Mouse (Mus musculus): ENCODE measurements around the gene Tfb1m.

Gene Tfb1m

DNA sequence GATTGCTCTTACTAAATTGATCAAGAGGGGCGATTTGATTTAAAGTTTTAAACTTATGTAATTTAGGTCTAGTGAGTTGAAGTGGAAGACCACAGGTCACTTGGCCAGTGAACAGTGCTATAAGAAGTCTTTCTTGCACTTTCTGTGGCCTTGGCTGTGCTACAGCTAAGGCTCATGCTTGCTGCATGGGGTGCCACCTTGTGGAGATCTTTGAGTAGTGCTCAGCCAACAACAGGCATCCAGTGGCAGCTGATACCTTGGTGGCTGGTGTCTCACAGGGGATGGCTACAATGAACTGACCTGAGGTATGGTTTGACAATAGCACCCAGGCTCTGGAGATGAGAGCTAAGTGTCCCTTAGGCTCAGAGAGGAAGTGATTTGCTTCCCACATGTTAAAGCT is 47.7 kb downstream of the Tfb1m start:
- DNase-seq, result peak; percentile 66

- no peak for DNase-seq
Measured at GRCm38 (mm10) chr17:3506508-3506907, 51.1 kb downstream of the Tfb1m start.

DNA sequence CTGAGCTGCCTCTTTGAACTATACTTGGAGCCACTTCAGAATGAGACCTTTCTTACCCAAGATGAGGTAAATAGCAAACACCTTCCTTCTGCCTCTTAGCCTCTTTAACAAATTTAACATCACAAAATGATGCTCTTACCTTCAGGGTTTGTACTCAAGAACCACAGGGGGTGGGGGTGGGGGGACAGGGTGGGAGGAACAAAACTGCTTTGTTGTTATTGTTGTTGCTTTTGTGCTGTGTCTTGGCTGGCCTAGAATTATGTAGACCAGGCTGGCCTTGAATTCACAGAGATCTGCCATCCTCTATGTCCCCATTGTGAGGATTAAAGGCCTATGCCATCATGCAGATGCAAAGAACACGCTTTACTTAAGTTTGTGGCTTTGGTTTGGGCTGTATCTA is 51.9 kb downstream of the Tfb1m start:
- DNase-seq, result no peak

- DNase-seq, result no peak
Measured at GRCm38 (mm10) chr17:3500936-3501335, 56.6 kb downstream of the Tfb1m start.

DNA sequence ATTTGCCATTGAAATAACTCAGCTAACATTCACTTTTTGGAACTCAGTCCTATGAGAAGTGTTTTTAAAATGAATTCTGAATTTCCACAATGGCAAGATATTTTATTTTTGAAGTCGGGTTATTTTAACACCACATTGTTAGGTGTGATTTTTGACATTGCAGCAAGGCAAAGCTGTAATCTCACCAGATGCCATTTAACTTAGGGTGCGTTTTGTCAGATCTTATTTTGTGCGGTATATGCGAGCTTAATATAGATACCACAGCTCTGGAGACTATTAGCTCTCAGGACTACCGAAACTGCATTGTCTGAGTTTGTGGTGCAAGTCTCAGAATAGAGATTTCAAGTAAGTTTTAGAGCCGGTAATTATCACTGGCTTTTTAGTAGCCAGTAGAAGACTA is 57.5 kb downstream of the Tfb1m start:
- DNase-seq, result no peak

DNA sequence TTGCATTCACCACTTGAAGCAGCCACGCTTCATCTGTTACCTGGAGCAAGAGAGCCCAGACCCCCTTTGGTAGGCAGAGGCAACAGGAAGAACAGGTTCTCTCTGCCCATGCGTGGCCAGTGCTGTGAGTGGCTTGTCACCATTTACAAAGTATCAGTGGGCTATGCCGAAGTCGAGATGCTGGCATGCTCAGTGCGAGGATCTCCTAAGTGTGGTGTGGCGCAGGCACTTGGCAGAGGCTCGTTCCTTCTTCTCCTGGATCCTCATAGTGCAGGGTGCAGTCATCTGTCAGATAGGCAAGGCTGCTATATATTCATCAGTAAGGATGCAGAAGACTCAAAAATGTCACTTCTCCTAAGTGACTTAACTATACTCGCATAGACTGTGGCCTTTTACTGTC is 58.1 kb downstream of the Tfb1m start:
- no peak for DNase-seq

GRCm38 (mm10) chr17:3498580-3498979 is 59.0 kb downstream of the Tfb1m start:
- peak; percentile 49 for DNase-seq

- no peak for DNase-seq
Measured at GRCm38 (mm10) chr17:3498086-3498485, 59.5 kb downstream of the Tfb1m start.

- DNase-seq, result no peak
Measured at GRCm38 (mm10) chr17:3496080-3496479, 61.5 kb downstream of the Tfb1m start.

- peak; percentile 63 for DNase-seq
Measured at GRCm38 (mm10) chr17:3495576-3495975, 62.0 kb downstream of the Tfb1m start.

- no peak for DNase-seq
Measured at GRCm38 (mm10) chr17:3491667-3492066, 65.9 kb downstream of the Tfb1m start.

DNA sequence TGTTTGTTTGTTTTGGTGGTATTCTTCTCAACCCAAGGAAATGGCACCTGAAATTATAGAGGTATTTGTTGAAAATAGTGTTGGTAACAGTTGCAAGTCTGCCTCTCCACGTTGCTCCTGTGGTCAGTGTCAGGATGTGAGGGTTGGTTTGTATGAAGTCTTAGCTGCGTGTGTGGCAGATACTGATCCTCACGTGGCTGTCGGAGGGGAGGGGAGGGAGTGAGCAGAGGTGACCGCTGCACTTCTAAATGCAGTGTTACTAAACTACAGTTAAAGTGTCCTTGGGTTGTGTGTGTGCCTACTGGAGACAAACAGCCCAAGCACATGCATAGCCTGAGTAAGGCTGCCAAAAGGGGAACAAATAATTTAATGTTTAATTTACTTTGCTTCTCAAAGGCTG is 66.5 kb downstream of the Tfb1m start:
- DNase-seq, result no peak

- DNase-seq, result peak; percentile 70
Measured at GRCm38 (mm10) chr17:3490216-3490895, 67.2 kb downstream of the Tfb1m start.

DNA sequence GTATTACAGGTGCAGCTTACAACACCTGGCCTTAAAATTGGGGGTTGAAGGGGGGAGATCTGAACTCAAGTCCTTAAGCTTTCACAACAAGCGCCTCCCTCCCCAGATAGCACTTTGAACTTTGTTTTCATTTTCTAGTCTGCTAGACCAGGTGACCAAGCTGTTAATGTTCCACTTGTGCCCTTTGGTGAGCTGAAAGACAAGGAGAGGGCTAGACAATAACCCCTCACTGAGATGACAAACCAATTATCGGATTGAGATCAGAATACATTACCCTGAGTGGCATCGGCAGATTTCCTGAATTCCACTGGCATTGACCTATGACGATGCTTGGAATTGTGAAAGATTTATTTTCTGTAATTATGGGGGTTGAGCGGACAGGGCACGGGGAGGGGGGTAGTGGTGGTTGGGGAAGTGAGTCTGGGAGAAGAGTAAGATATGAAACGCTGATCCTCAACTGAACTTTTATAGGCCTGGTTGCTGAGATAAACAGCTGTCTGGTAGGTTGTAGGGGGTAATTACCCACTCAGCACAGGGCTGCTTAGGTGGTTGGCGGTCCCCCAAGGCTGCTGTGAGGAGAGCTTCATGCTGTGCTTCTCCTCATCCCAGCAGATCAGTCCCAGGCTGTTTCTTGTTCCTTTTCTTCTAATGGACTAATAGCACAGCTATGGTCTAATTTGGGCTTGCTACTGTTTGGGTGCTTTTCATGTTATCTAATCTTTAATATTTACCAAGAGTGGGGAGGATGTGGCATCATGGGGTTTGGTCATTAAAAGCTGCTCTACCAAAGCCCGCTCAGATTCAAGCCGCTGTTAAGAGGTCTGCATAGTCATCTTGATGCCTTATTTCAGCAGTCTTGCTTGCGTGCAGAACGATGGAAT is 69.6 kb downstream of the Tfb1m start:
- no peak for DNase-seq

DNA sequence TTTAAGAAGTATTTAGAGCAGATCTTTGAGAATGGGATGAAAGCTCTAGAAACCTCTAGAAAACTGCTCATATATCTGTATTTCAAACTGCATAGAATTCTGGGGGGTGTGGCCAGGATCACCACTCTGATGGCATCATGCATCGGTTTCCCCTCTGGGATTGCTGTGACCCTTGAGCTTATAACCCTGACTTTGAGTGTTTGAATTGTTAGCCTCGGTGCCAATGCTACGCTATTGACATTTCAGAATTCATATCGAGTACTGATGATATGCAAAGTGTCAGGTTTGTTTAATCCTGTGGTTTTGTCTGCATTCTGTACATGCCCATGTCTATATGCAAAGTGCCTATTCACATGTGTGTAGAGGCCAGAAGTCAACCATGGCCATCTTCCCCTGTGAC is 70.4 kb downstream of the Tfb1m start:
- DNase-seq, result no peak

- DNase-seq, result no peak
Measured at GRCm38 (mm10) chr17:3485851-3486250, 71.7 kb downstream of the Tfb1m start.

DNA sequence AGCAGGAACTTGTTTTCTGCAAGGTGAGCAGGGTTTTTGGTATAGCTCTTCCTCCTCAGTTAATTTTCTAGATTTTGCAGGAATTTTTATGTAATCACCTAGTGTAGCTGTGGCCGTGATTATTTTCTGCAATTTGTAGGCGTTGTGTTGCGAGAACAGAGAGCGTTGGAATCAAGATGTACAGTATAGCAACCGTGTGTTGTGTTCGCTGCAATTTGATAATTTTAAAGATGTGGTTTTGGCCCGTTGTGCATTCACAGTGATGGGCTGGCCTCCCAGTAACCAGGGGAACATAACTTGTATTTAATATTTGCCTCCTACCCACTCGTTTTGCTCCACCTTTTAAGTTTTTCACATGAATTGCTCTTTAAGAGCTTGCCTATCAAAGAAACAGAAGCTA is 74.5 kb downstream of the Tfb1m start:
- peak; percentile 50 for DNase-seq

GRCm38 (mm10) chr17:3481576-3482575 is 75.7 kb downstream of the Tfb1m start:
- peak; percentile 74 for DNase-seq

GRCm38 (mm10) chr17:3476546-3476945 is 81.0 kb downstream of the Tfb1m start:
- DNase-seq, result no peak

- peak; percentile 57 for DNase-seq
Measured at GRCm38 (mm10) chr17:3472018-3472417, 85.6 kb downstream of the Tfb1m start.
